Mouse (Mus musculus): ENCODE measurements at regions not wholly inside any gene's neighbourhood (a gene's known extent, or its start where the extent isn't known, plus 50 kb on each side); places are given as distances from the start of the nearest gene placed in this dataset.
A peak's percentile ranks its signal among the peaks of the same experiment; 100 is the strongest.

DNA sequence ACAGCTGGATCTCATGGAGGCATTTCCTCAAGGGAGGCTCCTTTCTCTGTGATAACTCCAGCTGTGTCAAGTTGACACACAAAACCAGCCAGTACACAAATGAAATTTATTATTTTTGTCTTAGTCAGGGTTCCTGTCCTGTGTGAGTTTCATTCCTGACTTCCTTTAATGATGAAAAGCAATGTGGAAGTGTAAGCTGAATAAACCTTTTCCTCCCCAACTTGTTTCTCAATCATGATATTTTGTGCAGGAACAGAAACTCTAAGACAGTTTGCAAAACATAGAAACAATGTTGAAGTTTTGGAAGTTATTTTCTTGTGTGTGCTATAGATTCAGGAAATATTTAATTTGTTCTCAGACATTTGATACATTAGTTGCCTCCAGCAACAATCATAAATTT is 526.9 kb downstream of the 1700017N19Rik start:
- TF ChIP-seq CTCF (conservative IDR thresholded peaks at IDR 0.05) = no peak
- H3K27ac ChIP-seq = no peak overlapping the region
- DNase-seq (ENCODE audit: low spot score in 2 of 2) = no peak
- no peak overlapping the region for H3K4me3 ChIP-seq

DNA sequence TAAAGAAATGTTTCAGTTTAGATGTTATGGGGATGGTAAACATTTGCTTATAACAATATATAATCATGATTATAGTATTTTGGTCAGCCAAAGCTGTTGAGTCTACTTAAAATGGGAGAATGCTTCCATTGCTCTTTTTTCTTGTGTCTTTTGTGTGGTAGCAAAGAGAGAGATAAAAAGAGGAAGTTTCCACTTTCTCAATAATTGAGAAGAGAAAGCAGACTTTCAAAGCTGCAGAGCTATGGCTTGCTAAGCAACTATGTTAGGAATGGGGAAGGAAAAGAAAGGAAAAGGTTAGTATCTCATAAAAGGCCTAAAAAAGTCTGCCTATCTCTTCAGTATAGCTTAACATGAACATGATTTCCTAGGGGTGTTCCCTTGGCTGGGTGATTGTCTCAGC is 529.9 kb downstream of the 1700017N19Rik start:
- TF ChIP-seq CTCF (conservative IDR thresholded peaks at IDR 0.05) = no peak

DNA sequence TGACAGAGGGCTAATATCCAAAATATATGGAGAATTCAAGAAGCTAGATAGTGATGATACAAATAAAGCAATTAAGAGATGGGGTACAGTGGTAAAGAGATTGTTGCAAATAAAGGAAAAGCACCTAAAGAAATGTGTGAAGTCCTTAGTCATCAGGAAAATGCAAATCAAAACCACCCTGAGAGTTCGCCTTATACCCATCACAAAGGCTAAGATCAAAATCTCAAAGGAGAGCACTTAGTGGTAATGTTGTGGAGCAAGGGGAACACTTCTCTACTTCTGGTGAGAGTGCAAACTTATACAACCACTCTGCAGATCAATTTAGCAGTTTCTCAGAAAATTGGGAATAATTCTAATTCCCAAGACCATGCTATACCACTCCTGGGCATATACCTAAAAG is 514.2 kb upstream of the Mgat4c start:
- no peak overlapping the region for H3K4me3 ChIP-seq
- no peak for TF ChIP-seq CTCF (conservative IDR thresholded peaks at IDR 0.05)

More for the DNA sequence above, 529.9 kb downstream of the 1700017N19Rik start:
- Histone ChIP-seq H3K27ac (no peak overlapping the region), H3K4me3 (no peak overlapping the region)
- no peak for DNase-seq (ENCODE audit: low spot score in 2 of 2)

DNA sequence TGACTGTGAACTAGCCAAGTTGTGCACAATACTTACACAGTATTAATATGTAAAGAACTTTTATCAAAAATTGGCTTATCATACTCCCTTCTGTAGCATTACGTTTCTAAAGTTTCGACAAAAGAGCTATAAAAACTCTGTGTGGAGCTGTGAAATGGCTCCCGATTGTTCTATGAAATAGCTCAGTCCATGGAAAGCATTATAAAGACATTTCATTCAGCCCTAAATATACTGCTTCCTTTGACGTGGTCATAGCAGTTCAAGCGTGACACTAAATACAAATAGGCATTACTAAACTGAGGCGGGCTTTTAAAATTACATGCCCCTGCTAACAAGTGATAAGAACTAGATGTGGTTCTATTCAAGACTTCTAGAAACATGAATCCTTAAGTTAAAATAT is 509.5 kb upstream of the Mgat4c start:
- no peak for DNase-seq (ENCODE audit: low spot score in 2 of 2)
- TF ChIP-seq CTCF (conservative IDR thresholded peaks at IDR 0.05) = no peak
- Histone ChIP-seq H3K27ac (no peak overlapping the region), H3K4me3 (no peak overlapping the region)

More for the DNA sequence above, 514.2 kb upstream of the Mgat4c start:
- H3K27ac ChIP-seq = no peak overlapping the region
- DNase-seq (ENCODE audit: low spot score in 2 of 2) = no peak

DNA sequence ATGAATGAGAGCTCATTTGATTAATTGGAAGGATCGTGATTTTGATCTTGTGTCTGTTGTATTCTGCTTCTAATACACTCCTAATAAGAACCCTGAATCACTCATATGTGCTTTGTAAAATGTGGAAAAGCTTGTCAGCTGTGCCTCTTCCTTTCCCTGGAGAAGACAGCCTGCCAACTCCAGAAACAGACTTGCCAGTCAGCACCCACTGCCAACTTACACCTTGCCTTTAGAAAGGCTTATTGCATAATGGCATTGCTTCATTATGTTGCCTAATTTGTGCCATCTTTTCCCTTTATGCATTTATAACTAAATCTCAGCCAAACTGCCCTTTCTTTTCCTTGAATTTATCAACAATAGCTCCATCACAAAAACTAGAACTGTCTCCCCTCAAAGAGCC is 492.1 kb upstream of the Mgat4c start:
- peak; percentile 22 to 68 for DNase-seq (ENCODE audit: low spot score in 2 of 2)
- no peak for TF ChIP-seq CTCF (conservative IDR thresholded peaks at IDR 0.05)
- Histone ChIP-seq H3K27ac (no peak overlapping the region), H3K4me3 (no peak overlapping the region)

Data from layer of hippocampus, adult 2 months (tissue).